25 mouse cellular contexts compared by ENCODE assay signal in genomic region chr11:96297428-96297827, GRCm38 (mm10). TPM values are rescaled to one million over a fixed set of nuclear protein-coding genes. Genes with fewer than 3 reads are reported as not detected.
DNase-seq lines count a peak whose midpoint lies in the region; ATAC-seq and TF ChIP-seq lines count a peak whose summit lies in the region.
"Had no signal": no experiment of that assay in that cellular context is flagged by ENCODE, and none has a peak within 500 bp of the region (broad histone marks: within the 10 kb centered on the region; RNA-seq: fewer than 3 reads in every experiment).

No protein-coding gene starts in this region.

- no peaks in the 10 kb centered on the region for H3K36me3 ChIP-seq in intestine, embryonic 15.5 days
- no peaks in the 10 kb centered on the region for H3K36me3 ChIP-seq in intestine, postnatal 0 days (ENCODE audit: control insufficient read depth, insufficient read depth)
- H3K36me3 ChIP-seq in lung, embryonic 14.5 days (ENCODE audit: insufficient read depth): no peaks in the 10 kb centered on the region
- H3K36me3 ChIP-seq in lung, postnatal 0 days (ENCODE audit: insufficient read depth, low read length): no peaks in the 10 kb centered on the region
- no peaks in the 10 kb centered on the region for H3K36me3 ChIP-seq in hindbrain, embryonic 15.5 days
- peaks cover 17% of the 10 kb centered on the region for H3K36me3 ChIP-seq in neural tube, embryonic 14.5 days (ENCODE audit: control insufficient read depth, insufficient read depth, low read length)
- H3K36me3 ChIP-seq: embryonic facial prominence, embryonic 15.5 days; forebrain, embryonic 15.5 days; heart, embryonic 10.5 days; liver, embryonic 13.5 days; midbrain, embryonic 15.5 days had no signal

- peak overlapping the region; percentile 74; the same call in 1 of the 2 replicates for H3K4me2 ChIP-seq in intestine, embryonic 15.5 days (replicated peaks)
- no peak overlapping the region; the same call in 1 of the 2 replicates for H3K4me2 ChIP-seq in intestine, postnatal 0 days (replicated peaks; ENCODE audit: low read depth)
- H3K4me2 ChIP-seq in lung, embryonic 14.5 days: peak overlapping the region; percentile 2; the same call in 1 of the 2 replicates
- no peak overlapping the region for H3K4me2 ChIP-seq in lung, postnatal 0 days (replicated peaks; ENCODE audit: low read depth, low read length)
- peak overlapping the region; percentile 59 for H3K4me2 ChIP-seq in hindbrain, embryonic 15.5 days
- H3K4me2 ChIP-seq in neural tube, embryonic 14.5 days (ENCODE audit: low read depth, low read length): peak overlapping the region; percentile 100
- H3K4me2 ChIP-seq: embryonic facial prominence, embryonic 15.5 days; forebrain, embryonic 15.5 days; liver, embryonic 13.5 days; midbrain, embryonic 15.5 days had no signal

- H3K4me3 ChIP-seq in intestine, embryonic 15.5 days (replicated peaks): no peak overlapping the region
- no peak overlapping the region for H3K4me3 ChIP-seq in intestine, postnatal 0 days (ENCODE audit: low read depth, low read length)
- no peak overlapping the region for H3K4me3 ChIP-seq in lung, embryonic 14.5 days (ENCODE audit: low read depth, low read length)
- no peak overlapping the region for H3K4me3 ChIP-seq in lung, postnatal 0 days (ENCODE audit: low read depth, low read length)
- peak overlapping the region; percentile 47 for H3K4me3 ChIP-seq in hindbrain, embryonic 15.5 days
- H3K4me3 ChIP-seq in neural tube, embryonic 14.5 days (ENCODE audit: low read depth, low read length): peak overlapping the region; percentile 95
- H3K4me3 ChIP-seq: embryonic facial prominence, embryonic 15.5 days; forebrain, embryonic 15.5 days; heart, embryonic 10.5 days; liver, embryonic 13.5 days; midbrain, embryonic 15.5 days; myocyte had no signal

- H3K4me1 ChIP-seq in intestine, embryonic 15.5 days (replicated peaks): peaks cover 45% of the 10 kb centered on the region
- H3K4me1 ChIP-seq in intestine, postnatal 0 days (replicated peaks; ENCODE audit: control insufficient read depth, insufficient read depth, low read length): no peaks in the 10 kb centered on the region; the same call in 1 of the 2 replicates
- 0 out of 2 replicates have a peak, but pooled peaks cover 4% of the 10 kb centered on the region for H3K4me1 ChIP-seq in lung, embryonic 14.5 days (ENCODE audit: insufficient read depth)
- H3K4me1 ChIP-seq in lung, postnatal 0 days (ENCODE audit: insufficient read depth, low read depth, low read length): no peaks in the 10 kb centered on the region
- 0 out of 2 replicates have a peak, but pooled peaks cover 2% of the 10 kb centered on the region for H3K4me1 ChIP-seq in hindbrain, embryonic 15.5 days (replicated peaks)
- peaks cover 38% of the 10 kb centered on the region for H3K4me1 ChIP-seq in neural tube, embryonic 14.5 days (ENCODE audit: control insufficient read depth, insufficient read depth, low read length)
- H3K4me1 ChIP-seq: forebrain, embryonic 15.5 days; liver, embryonic 13.5 days; midbrain, embryonic 15.5 days had no signal

- H3K9ac ChIP-seq in intestine, embryonic 15.5 days: no peak overlapping the region; the same call in 1 of the 2 replicates
- no peak overlapping the region for H3K9ac ChIP-seq in intestine, postnatal 0 days (ENCODE audit: low read depth, low read length)
- H3K9ac ChIP-seq in lung, embryonic 14.5 days: no peak overlapping the region
- no peak overlapping the region for H3K9ac ChIP-seq in lung, postnatal 0 days (replicated peaks; ENCODE audit: low read depth)
- peak overlapping the region; percentile 11; the same call in 1 of the 2 replicates for H3K9ac ChIP-seq in hindbrain, embryonic 15.5 days
- H3K9ac ChIP-seq in neural tube, embryonic 14.5 days (replicated peaks; ENCODE audit: low read depth, low read length): peak overlapping the region; percentile 100
- H3K9ac ChIP-seq: embryonic facial prominence, embryonic 15.5 days; forebrain, embryonic 15.5 days; liver, embryonic 13.5 days; midbrain, embryonic 15.5 days had no signal

- peaks cover 78% of the 10 kb centered on the region for H3K27me3 ChIP-seq in intestine, embryonic 15.5 days (replicated peaks)
- H3K27me3 ChIP-seq in intestine, postnatal 0 days (replicated peaks; ENCODE audit: control insufficient read depth, insufficient read depth, low read length): peaks cover 85% of the 10 kb centered on the region
- H3K27me3 ChIP-seq in lung, embryonic 14.5 days (ENCODE audit: insufficient read depth, low read length): peaks cover 97% of the 10 kb centered on the region
- H3K27me3 ChIP-seq in lung, postnatal 0 days (replicated peaks; ENCODE audit: insufficient read depth, low read length): peaks cover 81% of the 10 kb centered on the region
- H3K27me3 ChIP-seq in hindbrain, embryonic 15.5 days: peaks cover 83% of the 10 kb centered on the region
- no peaks in the 10 kb centered on the region for H3K27me3 ChIP-seq in neural tube, embryonic 14.5 days (ENCODE audit: control insufficient read depth, insufficient read depth, low read length)

- ATAC-seq in intestine, embryonic 15.5 days: no peak
- no peak for ATAC-seq in intestine, postnatal 0 days
- no peak for ATAC-seq in lung, embryonic 14.5 days (ENCODE audit: insufficient read depth)
- ATAC-seq in lung, postnatal 0 days: no peak
- no peak for ATAC-seq in hindbrain, embryonic 15.5 days (ENCODE audit: low FRiP score, low read depth)
- ATAC-seq in neural tube, embryonic 14.5 days (ENCODE audit: low read depth): no peak
- ATAC-seq: forebrain, embryonic 15.5 days; midbrain, embryonic 15.5 days had no signal

- DNase-seq in lung, embryonic 14.5 days: no peak
- no peak for DNase-seq in lung, postnatal 0 days (ENCODE audit: low spot score)
- DNase-seq in heart, postnatal 10 days: no peak
- no peak for DNase-seq in testis, postnatal 14 days (ENCODE audit: low spot score)
- DNase-seq: cerebellum, adult 9-10 months; kidney, postnatal 25 days; liver, embryonic 13.5 days; lung, adult 2 months; lung, postnatal 36 days; retina, postnatal 1 day; right cerebral cortex, postnatal 25 days; spleen, adult 18-20 months had no signal

- no peak overlapping the region for H3K27ac ChIP-seq in intestine, embryonic 15.5 days
- H3K27ac ChIP-seq in intestine, postnatal 0 days (ENCODE audit: low read depth, low read length): no peak overlapping the region
- no peak overlapping the region for H3K27ac ChIP-seq in lung, embryonic 14.5 days (ENCODE audit: low read depth)
- H3K27ac ChIP-seq in lung, postnatal 0 days (ENCODE audit: low read length): no peak overlapping the region
- H3K27ac ChIP-seq in hindbrain, embryonic 15.5 days (replicated peaks): peak overlapping the region; percentile 68; the same call in 1 of the 2 replicates
- H3K27ac ChIP-seq in neural tube, embryonic 14.5 days (ENCODE audit: low read depth, low read length): peak overlapping the region; percentile 100
- H3K27ac ChIP-seq: embryonic facial prominence, embryonic 15.5 days; forebrain, embryonic 15.5 days; heart, embryonic 10.5 days; liver, embryonic 13.5 days; midbrain, embryonic 15.5 days had no signal

- H3K9me3 ChIP-seq in intestine, embryonic 15.5 days: no peaks in the 10 kb centered on the region
- H3K9me3 ChIP-seq in intestine, postnatal 0 days (ENCODE audit: control insufficient read depth): no peaks in the 10 kb centered on the region
- no peaks in the 10 kb centered on the region for H3K9me3 ChIP-seq in lung, embryonic 14.5 days (ENCODE audit: low read depth, low read length)
- H3K9me3 ChIP-seq in lung, postnatal 0 days (ENCODE audit: low read length): no peaks in the 10 kb centered on the region
- H3K9me3 ChIP-seq in hindbrain, embryonic 15.5 days: no peaks in the 10 kb centered on the region
- no peaks in the 10 kb centered on the region for H3K9me3 ChIP-seq in neural tube, embryonic 14.5 days (ENCODE audit: control insufficient read depth, low read length)
- H3K9me3 ChIP-seq: embryonic facial prominence, embryonic 15.5 days; forebrain, embryonic 15.5 days; heart, embryonic 10.5 days; liver, embryonic 13.5 days; midbrain, embryonic 15.5 days had no signal

- intact Hi-C loops in heart, postnatal 10 days (cut with DNase I): no loop called here

- no peak for TF ChIP-seq CTCF in intestine, postnatal 0 days (IDR thresholded peaks at IDR 0.05; ENCODE audit: low read depth)
- TF ChIP-seq CTCF in lung, embryonic 14.5 days (IDR thresholded peaks at IDR 0.05; ENCODE audit: low read depth): no peak
- TF ChIP-seq CTCF in lung, postnatal 0 days (IDR thresholded peaks at IDR 0.05): no peak

- 37% methylated on average over 3 of the region's 3 CpGs for WGBS in intestine, embryonic 15.5 days
- WGBS in intestine, postnatal 0 days: 54% methylated on average over 3 of the region's 3 CpGs
- 31% methylated on average over 3 of the region's 3 CpGs for WGBS in lung, embryonic 14.5 days
- 38% methylated on average over 3 of the region's 3 CpGs for whole genome bisulfite sequencing in lung, postnatal 0 days
- WGBS in hindbrain, embryonic 15.5 days: 4% methylated on average over 3 of the region's 3 CpGs
- 7% methylated on average over 3 of the region's 3 CpGs for WGBS in neural tube, embryonic 14.5 days

- TF ChIP-seq EP300 in lung, postnatal 0 days (IDR thresholded peaks at IDR 0.05): no peak

RNA-seq across cellular contexts. Expression of gene Hoxb6, which starts 5.2 kb away (rescaled TPM):
- 14.4 and 16.1 TPM in 2 replicates for polyA plus RNA-seq in intestine, embryonic 15.5 days (2015; fragmentation: Nextera tagmentation; extraction: Ambion mirVana)
- polyA plus RNA-seq in intestine, postnatal 0 days (2015; fragmentation: Nextera tagmentation; extraction: Ambion mirVana): 5.7 and 6.4 TPM in 2 replicates
- 19.7 and 24.4 TPM in 2 replicates for polyA plus RNA-seq in lung, embryonic 14.5 days (2014; fragmentation: Nextera tagmentation; extraction: Ambion mirVana)
- 7.3 and 7.4 TPM in 2 replicates for polyA plus RNA-seq in lung, postnatal 0 days (2015; fragmentation: Nextera tagmentation; extraction: Ambion mirVana)
- polyA plus RNA-seq in hindbrain, embryonic 15.5 days (2015; fragmentation: Nextera tagmentation; extraction: Ambion mirVana): 52.1 and 66.7 TPM in 2 replicates
- 138 and 141 TPM in 2 replicates for polyA plus RNA-seq in neural tube, embryonic 14.5 days (2014; fragmentation: Nextera tagmentation; extraction: Ambion mirVana)
- total RNA-seq in heart, postnatal 10 days (2021): not detected
- total RNA-seq: left cerebral cortex, postnatal 36 days; megakaryocyte-erythroid progenitor cell, adult 5-6 weeks had no signal
- polyA plus RNA-seq: embryonic facial prominence, embryonic 15.5 days; forebrain, embryonic 15.5 days; heart, embryonic 16.5 days; myocyte had no signal

RNA-seq across cellular contexts. Expression of gene Hoxb5, which starts 5.7 kb away (rescaled TPM):
- polyA plus RNA-seq in intestine, embryonic 15.5 days (2015; fragmentation: Nextera tagmentation; extraction: Ambion mirVana): 27.2 and 31.3 TPM in 2 replicates
- 14.7 and 15.8 TPM in 2 replicates for polyA plus RNA-seq in intestine, postnatal 0 days (2015; fragmentation: Nextera tagmentation; extraction: Ambion mirVana)
- 65.9 and 76.1 TPM in 2 replicates for polyA plus RNA-seq in lung, embryonic 14.5 days (2014; fragmentation: Nextera tagmentation; extraction: Ambion mirVana)
- 16.8 and 17.3 TPM in 2 replicates for polyA plus RNA-seq in lung, postnatal 0 days (2015; fragmentation: Nextera tagmentation; extraction: Ambion mirVana)
- 115 and 140 TPM in 2 replicates for polyA plus RNA-seq in hindbrain, embryonic 15.5 days (2015; fragmentation: Nextera tagmentation; extraction: Ambion mirVana)
- polyA plus RNA-seq in neural tube, embryonic 14.5 days (2014; fragmentation: Nextera tagmentation; extraction: Ambion mirVana): 49.1 and 52.4 TPM in 2 replicates
- total RNA-seq in heart, postnatal 10 days (2021): under 1 TPM; 0.45 to 0.62 TPM
- total RNA-seq: left cerebral cortex, postnatal 36 days; megakaryocyte-erythroid progenitor cell, adult 5-6 weeks had no signal
- polyA plus RNA-seq: embryonic facial prominence, embryonic 15.5 days; forebrain, embryonic 15.5 days; myocyte had no signal

RNA-seq across cellular contexts. Expression of gene Hoxb7, which starts 11.0 kb away (rescaled TPM):
- 10.7 and 12.4 TPM in 2 replicates for polyA plus RNA-seq in intestine, embryonic 15.5 days (2015; fragmentation: Nextera tagmentation; extraction: Ambion mirVana)
- polyA plus RNA-seq in intestine, postnatal 0 days (2015; fragmentation: Nextera tagmentation; extraction: Ambion mirVana): 7.6 and 8.5 TPM in 2 replicates
- 2.1 and 3.5 TPM in 2 replicates for polyA plus RNA-seq in lung, embryonic 14.5 days (2014; fragmentation: Nextera tagmentation; extraction: Ambion mirVana)
- 1.3 and 1.9 TPM in 2 replicates for polyA plus RNA-seq in lung, postnatal 0 days (2015; fragmentation: Nextera tagmentation; extraction: Ambion mirVana)
- 26.5 and 33.6 TPM in 2 replicates for polyA plus RNA-seq in hindbrain, embryonic 15.5 days (2015; fragmentation: Nextera tagmentation; extraction: Ambion mirVana)
- polyA plus RNA-seq in neural tube, embryonic 14.5 days (2014; fragmentation: Nextera tagmentation; extraction: Ambion mirVana): 120 and 133 TPM in 2 replicates
- not detected for total RNA-seq in heart, postnatal 10 days (2021)
- total RNA-seq: left cerebral cortex, postnatal 36 days; megakaryocyte-erythroid progenitor cell, adult 5-6 weeks had no signal
- polyA plus RNA-seq: embryonic facial prominence, embryonic 15.5 days; forebrain, embryonic 15.5 days; midbrain, embryonic 15.5 days; thymus, postnatal 0 days had no signal

RNA-seq across cellular contexts. Expression of gene Hoxb8, which starts 15.7 kb away (rescaled TPM):
- polyA plus RNA-seq in intestine, embryonic 15.5 days (2015; fragmentation: Nextera tagmentation; extraction: Ambion mirVana): 1.1 and 1.5 TPM in 2 replicates
- polyA plus RNA-seq in intestine, postnatal 0 days (2015; fragmentation: Nextera tagmentation; extraction: Ambion mirVana): 1.0 and 1.1 TPM in 2 replicates
- polyA plus RNA-seq in lung, embryonic 14.5 days (2014; fragmentation: Nextera tagmentation; extraction: Ambion mirVana): 0.99 and 1.4 TPM in 2 replicates
- polyA plus RNA-seq in lung, postnatal 0 days (2015; fragmentation: Nextera tagmentation; extraction: Ambion mirVana): 0.23 and 0.35 TPM in 2 replicates
- 18.2 and 26.1 TPM in 2 replicates for polyA plus RNA-seq in hindbrain, embryonic 15.5 days (2015; fragmentation: Nextera tagmentation; extraction: Ambion mirVana)
- 78.6 and 120 TPM in 2 replicates for polyA plus RNA-seq in neural tube, embryonic 14.5 days (2014; fragmentation: Nextera tagmentation; extraction: Ambion mirVana)
- total RNA-seq in heart, postnatal 10 days (2021): not detected
- total RNA-seq: left cerebral cortex, postnatal 36 days; megakaryocyte-erythroid progenitor cell, adult 5-6 weeks had no signal
- polyA plus RNA-seq: embryonic facial prominence, embryonic 15.5 days; forebrain, embryonic 15.5 days; heart, embryonic 16.5 days; liver, embryonic 13.5 days; midbrain, embryonic 15.5 days; thymus, postnatal 0 days had no signal

RNA-seq across cellular contexts. Expression of gene Hoxb4, which starts 20.6 kb away (rescaled TPM):
- polyA plus RNA-seq in intestine, embryonic 15.5 days (2015; fragmentation: Nextera tagmentation; extraction: Ambion mirVana): 2.8 and 3.2 TPM in 2 replicates
- 1.1 and 1.5 TPM in 2 replicates for polyA plus RNA-seq in intestine, postnatal 0 days (2015; fragmentation: Nextera tagmentation; extraction: Ambion mirVana)
- polyA plus RNA-seq in lung, embryonic 14.5 days (2014; fragmentation: Nextera tagmentation; extraction: Ambion mirVana): 3.8 and 3.9 TPM in 2 replicates
- polyA plus RNA-seq in lung, postnatal 0 days (2015; fragmentation: Nextera tagmentation; extraction: Ambion mirVana): 2.6 and 3.0 TPM in 2 replicates
- 3.5 and 3.8 TPM in 2 replicates for polyA plus RNA-seq in hindbrain, embryonic 15.5 days (2015; fragmentation: Nextera tagmentation; extraction: Ambion mirVana)
- polyA plus RNA-seq in neural tube, embryonic 14.5 days (2014; fragmentation: Nextera tagmentation; extraction: Ambion mirVana): 3.4 and 4.1 TPM in 2 replicates
- total RNA-seq in heart, postnatal 10 days (2021): 1 to 10 TPM; 1.1 TPM
- total RNA-seq: left cerebral cortex, postnatal 36 days had no signal
- polyA plus RNA-seq: forebrain, embryonic 15.5 days; midbrain, embryonic 15.5 days; myocyte had no signal

Comparison
In these comparisons a context has a peak if more than half of its experiments do, and no peak if none do; other contexts are left out.
1. H3K4me2 ChIP-seq: peak in intestine, embryonic 15.5 days (single experiment), lung, embryonic 14.5 days (single experiment), hindbrain, embryonic 15.5 days (single experiment) and neural tube, embryonic 14.5 days (single experiment); none in intestine, postnatal 0 days (single experiment) and lung, postnatal 0 days (single experiment).
2. H3K27ac ChIP-seq: peak in hindbrain, embryonic 15.5 days (single experiment) and neural tube, embryonic 14.5 days (single experiment); none in intestine, embryonic 15.5 days (single experiment), intestine, postnatal 0 days (single experiment), lung, embryonic 14.5 days (single experiment) and lung, postnatal 0 days (single experiment).
3. H3K4me3 ChIP-seq: peak in hindbrain, embryonic 15.5 days (single experiment) and neural tube, embryonic 14.5 days (single experiment); none in intestine, embryonic 15.5 days (single experiment), intestine, postnatal 0 days (single experiment), lung, embryonic 14.5 days (single experiment) and lung, postnatal 0 days (single experiment).
4. H3K9ac ChIP-seq: peak in hindbrain, embryonic 15.5 days (single experiment) and neural tube, embryonic 14.5 days (single experiment); none in intestine, embryonic 15.5 days (single experiment), intestine, postnatal 0 days (single experiment), lung, embryonic 14.5 days (single experiment) and lung, postnatal 0 days (single experiment).